Mouse (Mus musculus): ENCODE measurements around the gene Slc26a10.

Gene Slc26a10

DNA sequence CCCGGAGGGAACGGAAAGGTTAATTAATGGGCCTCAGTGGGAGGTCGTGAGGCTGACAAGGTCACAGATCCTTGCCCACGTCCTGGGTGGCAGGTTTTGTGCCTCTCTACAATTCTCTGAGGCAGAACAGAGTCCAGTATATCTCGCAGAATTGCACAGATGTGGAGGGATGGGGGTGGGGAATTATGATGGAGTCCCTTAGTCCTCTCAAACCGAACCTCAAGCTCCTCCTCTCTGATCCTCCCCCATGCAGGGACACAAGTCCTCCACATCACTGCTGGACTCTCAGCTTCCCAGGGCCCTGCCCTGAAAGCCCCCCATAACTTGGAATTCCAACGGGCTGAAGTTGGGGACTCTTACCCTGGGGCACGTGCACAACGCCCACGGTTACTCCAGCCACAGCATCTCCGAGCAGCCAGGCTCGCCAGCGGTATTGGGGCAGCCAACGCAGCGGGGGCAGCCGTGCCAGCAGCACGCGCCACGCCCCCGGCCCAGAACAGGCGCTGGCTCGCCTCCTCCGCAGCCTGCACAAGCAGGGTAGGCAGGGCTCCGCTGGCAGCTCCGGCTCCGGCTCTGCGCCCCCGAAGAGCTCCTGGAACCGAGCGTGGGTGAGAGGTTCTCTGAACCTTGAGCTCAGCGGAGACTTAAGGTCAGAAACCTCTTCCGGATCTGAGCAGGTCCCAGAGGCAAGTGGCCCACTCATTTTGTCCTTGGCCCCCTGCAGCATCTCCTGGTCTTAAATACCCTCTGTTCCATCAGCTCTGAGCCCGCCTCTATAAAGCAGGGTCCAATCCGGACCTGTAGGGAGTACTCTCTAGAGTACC lies at the start of gene Slc26a10:
Slc26a10 (minus strand) TSS at position 775 of the 824 bp plus-strand sequence.
- DNase-seq (ENCODE audit: low spot score in 2 of 2), result no peak

DNA sequence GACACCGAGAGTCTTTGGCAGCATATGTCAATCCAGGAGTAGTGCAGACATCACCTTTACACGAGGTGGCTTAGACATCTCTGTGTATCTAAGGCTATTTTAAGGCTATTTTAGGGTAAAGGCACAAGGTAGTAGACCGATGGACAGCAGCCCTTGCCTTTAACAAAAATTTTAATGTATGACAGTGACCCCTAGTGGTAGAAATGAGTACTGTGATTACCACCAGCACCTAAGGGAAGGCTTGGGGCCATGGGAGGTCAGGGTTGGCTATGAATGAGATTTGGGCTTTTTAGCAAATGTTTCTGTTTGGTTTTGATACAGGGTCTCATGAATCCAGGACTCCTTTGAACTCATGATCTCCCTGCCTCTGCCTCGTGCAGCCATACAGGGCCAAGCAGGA lies 48.5 kb upstream of the Slc26a10 start:
- DNase-seq (ENCODE audit: low spot score in 2 of 2), result peak in 1 of 2 experiments; percentile 28

GRCm38 (mm10) chr10:127227163-127227562 lies 46.7 kb upstream of the Slc26a10 start:
- no peak for DNase-seq (ENCODE audit: low spot score in 2 of 2)

DNA sequence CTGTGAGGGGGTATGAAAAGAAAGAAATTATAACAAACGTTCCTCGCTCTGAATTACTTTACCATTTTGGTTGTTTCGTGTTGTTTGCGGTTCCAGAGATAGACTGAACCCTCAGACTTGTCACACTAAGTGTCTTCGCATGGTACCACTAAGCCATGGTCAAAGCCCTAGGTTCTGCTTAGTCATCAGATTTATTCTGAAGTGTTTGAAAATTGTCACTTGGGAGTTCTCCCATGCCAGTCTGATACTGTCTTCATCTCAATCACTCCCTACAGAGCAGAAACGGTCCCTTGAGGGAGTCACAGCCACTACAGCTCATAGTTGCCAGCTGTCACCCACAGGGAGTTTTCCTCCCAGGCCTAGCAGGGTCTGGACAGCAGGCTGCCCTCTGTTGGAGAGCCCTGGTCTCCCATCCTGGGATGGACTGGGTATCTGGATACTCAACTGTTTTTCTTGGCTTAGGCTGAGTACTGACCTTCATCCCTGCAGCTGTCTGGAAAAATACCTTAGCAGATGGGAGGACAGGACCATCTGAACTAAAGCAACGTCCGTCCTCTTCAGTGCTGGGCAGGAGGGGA lies 46.0 kb upstream of the Slc26a10 start:
- DNase-seq (ENCODE audit: low spot score in 2 of 2), result no peak

- no peak for DNase-seq (ENCODE audit: low spot score in 2 of 2)
Observed at GRCm38 (mm10) chr10:127225732-127226131, 45.3 kb upstream of the Slc26a10 start.

- no peak for DNase-seq (ENCODE audit: low spot score in 2 of 2)
Observed at GRCm38 (mm10) chr10:127225213-127225612, 44.8 kb upstream of the Slc26a10 start.

DNA sequence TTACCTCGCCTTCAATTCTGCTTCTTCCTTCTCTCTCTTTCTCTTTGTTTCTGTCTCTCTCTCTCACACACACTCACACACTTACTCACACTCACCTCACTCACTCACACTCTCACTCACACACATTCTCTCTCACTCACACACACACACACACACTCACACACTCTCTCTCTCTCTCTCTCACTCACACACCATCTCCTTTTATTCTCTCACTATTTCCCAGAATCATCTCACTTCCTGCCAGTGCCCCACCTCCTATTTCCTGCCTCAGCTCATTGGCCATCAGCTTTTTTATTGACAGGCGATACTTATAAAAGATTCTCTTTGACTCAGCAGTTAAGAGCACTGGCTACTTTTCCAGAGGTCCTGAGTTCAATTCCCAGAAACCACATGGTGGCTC lies 37.9 kb upstream of the Slc26a10 start:
- no peak for DNase-seq (ENCODE audit: low spot score in 2 of 2)

- DNase-seq (ENCODE audit: low spot score in 2 of 2), result no peak
Observed at GRCm38 (mm10) chr10:127217177-127217576, 36.7 kb upstream of the Slc26a10 start.

DNA sequence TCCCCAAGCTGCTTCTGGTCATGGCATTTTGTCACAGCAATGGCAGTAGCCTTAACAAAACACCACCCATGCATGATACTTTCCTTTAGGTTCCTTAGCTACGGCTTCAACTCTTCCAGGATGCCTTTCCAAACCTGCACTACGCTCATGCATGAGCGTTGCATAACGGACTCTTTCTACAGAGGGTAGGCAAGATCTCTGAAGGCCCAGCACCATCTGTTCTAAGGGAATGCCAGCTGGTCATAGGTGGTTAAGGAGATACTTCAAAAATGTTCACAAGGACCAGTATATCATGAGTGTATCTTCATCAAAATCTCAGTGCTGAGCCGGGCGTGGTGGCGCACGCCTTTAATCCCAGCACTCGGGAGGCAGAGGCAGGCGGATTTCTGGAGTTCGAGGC lies 36.0 kb upstream of the Slc26a10 start:
- DNase-seq (ENCODE audit: low spot score in 2 of 2), result no peak

DNA sequence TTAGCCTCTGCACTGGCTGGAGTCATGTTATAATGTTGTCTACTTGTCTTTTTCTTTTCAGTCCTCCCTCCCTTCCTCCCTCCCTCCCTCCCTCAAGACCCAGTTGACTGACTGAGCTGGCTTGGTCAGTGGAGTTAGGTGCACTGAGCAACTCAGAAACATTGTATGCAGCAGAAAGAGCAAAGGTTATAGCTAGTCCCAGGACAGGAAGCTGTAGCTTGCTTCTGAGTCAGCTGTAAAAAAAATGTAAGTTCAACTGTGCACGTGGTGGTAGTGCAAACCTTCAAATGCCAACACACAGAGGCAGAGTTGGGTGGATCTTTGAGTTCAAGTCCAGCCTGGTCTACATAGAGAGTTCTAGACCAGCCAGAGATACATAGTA lies 34.0 kb upstream of the Slc26a10 start:
- DNase-seq (ENCODE audit: low spot score in 2 of 2), result no peak

DNA sequence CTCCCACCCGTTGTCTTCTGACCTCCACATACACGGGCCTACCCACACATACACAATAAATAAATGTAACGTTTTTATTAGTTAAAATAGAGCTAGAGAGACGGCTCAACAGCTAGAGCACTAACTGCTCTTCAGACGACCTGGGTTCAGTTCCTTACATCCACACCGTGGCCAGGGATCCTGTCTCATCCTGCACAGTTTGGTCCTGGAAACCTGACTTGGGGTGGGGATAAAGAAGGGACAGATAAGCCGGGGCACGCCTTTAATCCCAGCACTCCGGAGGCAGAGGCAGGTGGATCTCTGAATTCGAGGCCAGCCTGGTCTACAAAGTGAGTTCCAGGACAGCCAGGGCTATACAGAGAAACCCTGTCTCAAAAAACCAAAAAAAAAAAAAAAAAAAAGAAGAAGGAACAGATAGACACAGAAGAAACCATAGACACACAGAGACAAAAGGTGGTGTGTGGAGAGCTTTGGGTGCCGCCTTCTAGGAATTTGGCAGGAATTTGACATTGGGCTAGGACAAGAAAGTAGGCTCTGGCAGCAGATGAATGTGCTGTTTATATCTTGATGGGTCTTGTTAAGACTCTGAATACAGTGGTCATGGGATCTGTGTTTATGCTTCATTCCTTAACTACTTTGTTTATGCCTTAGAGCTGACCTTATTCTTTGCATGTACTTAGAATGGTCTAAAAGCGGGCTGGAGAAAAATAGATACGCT lies 33.4 kb upstream of the Slc26a10 start:
- no peak for DNase-seq (ENCODE audit: low spot score in 2 of 2)

DNA sequence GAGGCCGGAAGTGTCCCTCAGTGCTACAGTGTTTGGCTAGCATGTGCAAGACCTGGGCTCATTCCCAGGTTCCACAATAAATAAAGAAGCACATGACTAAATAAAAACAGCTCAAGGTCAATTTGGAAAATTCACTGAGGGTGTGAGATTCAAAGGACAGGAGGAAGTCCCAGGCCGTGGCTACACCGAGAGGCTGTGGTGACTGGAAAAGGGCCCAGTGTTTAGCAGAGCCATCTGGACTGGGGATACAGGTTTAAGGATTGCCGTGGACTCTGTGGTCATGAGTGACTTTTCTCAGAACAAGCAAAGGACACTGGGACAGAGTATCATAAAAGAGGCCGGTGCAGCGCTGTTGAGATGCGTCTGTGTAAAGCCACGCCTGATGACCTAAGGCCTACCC lies 32.8 kb upstream of the Slc26a10 start:
- DNase-seq (ENCODE audit: low spot score in 2 of 2), result no peak

DNA sequence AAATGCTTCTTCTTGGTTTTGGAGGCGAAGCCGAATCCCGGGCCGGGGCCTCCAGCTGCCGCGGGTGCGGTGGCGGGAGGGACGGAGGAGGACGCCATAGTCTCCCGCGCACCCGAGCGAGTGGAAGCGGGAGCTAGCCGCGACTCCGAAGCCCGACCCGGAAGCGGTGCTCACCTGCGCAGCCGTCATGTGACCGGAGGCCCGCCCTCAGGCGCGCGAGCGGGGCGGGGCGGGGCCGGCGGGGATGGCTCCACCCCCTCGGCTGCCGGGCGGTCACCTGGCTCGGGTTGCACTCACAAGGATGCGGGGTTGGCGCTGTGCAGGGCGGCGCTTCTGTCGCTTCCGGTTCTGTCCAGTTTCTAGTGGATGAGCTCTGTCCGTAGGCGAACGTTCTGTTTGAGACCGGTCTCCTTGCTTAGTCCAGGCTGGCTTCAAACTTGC lies 31.0 kb upstream of the Slc26a10 start, which contains the start of gene Pip4k2c:
Pip4k2c (minus strand) TSS at position 172 of the 441 bp plus-strand sequence.
- DNase-seq (ENCODE audit: low spot score in 2 of 2), result peak; percentile 86 to 90

DNA sequence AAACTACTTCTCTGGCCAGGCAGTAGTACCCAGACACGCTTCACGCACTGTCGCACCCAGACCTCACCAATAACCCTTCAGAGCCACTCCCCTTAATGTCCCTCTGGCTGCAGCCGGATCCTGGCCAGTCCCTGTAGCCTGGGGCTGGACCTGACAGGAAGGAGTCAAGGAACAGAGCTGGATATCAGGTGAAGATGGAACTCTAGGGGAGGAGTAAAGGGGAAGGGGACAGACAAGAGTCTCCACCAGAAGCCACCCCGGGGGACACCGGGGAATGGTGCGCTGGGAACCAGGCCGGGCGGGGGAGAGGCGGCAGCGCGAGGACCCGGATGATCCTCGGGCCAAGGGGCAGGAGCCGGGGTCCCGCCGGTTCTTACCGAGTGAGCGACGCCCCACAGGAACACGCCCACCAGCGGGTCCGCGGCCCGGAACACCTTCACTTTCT lies 30.5 kb upstream of the Slc26a10 start:
- DNase-seq (ENCODE audit: low spot score in 2 of 2), result no peak

DNA sequence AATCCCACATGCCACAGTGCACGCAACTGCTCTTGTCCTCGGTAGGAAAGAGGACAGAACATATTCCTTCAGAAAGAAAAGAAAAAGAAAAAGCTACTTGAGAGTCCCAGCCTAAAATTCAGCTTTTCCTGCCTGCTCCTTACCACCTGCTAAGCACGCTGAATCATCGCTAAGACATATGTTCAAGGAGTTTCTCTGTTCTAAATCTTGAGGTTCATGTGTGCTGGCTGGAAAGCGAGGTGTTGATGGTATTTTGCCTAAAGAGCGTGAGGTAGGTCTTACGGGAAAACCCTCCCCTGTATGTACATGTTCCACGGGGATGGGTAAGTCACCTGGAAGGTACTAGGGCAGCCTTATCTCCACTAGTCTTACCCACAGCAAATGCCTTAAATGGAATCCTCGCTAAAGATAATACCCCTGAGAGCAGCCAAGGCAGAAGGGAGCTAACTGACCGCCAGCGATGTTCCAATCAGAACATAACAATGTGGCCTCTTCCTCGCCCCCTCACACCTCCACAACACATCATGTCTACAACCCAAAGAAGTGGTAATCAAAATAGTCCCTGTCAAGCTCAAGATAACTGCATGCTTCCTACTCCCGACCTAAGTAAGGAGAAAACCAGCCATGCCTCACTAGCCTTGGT lies 29.6 kb upstream of the Slc26a10 start:
- DNase-seq (ENCODE audit: low spot score in 2 of 2), result no peak

- DNase-seq (ENCODE audit: low spot score in 2 of 2), result no peak
Observed at GRCm38 (mm10) chr10:127208921-127209320, 28.5 kb upstream of the Slc26a10 start.

- DNase-seq (ENCODE audit: low spot score in 2 of 2), result no peak
Observed at GRCm38 (mm10) chr10:127205373-127205772, 24.9 kb upstream of the Slc26a10 start.

DNA sequence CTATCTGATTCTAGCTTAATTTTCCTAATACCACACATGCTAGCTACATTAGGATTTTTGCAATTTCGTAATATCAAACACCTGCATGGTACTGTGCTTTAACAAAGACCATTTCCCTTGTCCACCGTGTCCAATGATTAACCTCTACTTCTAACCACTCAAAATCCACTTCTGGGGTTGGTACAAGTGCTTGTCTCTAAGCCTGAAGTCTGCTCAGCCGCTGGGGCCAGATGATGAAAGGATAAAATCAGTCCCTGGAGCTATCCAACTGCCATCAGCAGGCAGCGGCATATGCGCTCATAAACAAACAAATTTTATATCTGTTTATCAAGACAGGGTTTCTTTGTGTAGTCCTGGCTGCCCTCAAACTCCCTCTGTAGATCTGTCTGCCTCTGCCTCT lies 24.1 kb upstream of the Slc26a10 start:
- no peak for DNase-seq (ENCODE audit: low spot score in 2 of 2)

GRCm38 (mm10) chr10:127203106-127203505 lies 22.7 kb upstream of the Slc26a10 start:
- DNase-seq (ENCODE audit: low spot score in 2 of 2), result no peak

DNA sequence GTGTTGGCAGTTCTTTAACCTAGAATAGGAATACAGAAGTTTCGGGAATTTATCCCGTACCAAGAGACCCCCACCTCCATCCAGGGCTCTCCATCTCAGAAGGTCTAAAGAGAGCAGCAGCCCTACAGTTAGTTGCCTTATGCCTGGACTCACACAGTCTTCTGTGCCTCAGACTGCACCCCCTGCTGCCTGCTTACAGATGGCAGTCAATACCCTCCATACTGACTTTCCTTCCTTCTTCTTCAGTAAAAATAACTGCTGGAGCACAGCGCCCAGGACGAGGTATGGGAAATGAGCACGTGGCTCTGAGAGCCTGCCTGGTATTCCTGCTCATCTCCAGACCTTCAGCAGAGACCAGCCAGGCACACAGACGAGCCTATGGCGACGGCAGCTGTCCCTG lies 19.8 kb upstream of the Slc26a10 start:
- no peak for DNase-seq (ENCODE audit: low spot score in 2 of 2)

DNA sequence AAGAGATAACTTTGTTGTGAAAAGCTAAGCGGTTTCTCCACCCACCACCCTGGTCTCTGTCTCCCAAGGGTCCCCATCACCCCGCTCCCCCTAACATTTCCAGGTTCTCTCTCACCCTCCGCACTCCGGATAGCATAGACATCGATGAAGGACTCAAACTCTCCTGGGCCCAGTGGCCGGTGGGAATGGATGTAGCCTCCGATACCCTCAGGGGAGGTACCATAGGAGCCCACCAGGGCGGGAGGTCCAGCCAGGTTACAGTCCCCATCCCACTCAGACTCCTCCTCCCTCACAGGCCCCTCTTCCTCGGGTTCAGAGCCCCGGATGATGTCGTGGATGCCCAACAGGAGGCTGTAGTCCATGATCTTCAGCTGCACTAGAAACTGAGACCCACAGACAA lies 19.0 kb upstream of the Slc26a10 start:
- DNase-seq (ENCODE audit: low spot score in 2 of 2), result no peak

- DNase-seq (ENCODE audit: low spot score in 2 of 2), result no peak
Observed at GRCm38 (mm10) chr10:127199068-127199467, 18.6 kb upstream of the Slc26a10 start.
